Mouse (Mus musculus): ENCODE measurements around the gene Fam114a2.

The Fam114a2 gene

DNA sequence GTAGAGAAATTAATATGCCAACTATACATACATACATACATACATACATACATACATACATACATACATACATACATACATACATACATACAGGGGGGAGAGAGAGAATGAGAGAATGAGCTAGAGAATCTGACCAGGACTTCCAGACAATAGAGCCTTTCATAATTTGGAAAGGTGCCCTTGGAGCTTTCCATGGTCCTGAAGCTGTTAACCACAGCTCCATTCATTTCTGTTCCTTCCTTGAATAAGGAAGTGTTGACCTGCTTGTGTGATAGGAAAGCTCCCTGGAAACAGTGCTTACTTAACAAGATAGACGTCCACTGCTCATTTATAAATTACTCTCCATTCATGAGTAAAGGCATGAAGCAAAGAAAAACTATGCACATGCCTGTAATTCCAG, 84.3 kb downstream of the Fam114a2 start:
- no peak for DNase-seq (ENCODE audit: low spot score in 2 of 2)
